Mouse (Mus musculus): ENCODE measurements at regions not wholly inside any gene's neighbourhood (a gene's known extent, or its start where the extent isn't known, plus 50 kb on each side); places are given as distances from the start of the nearest gene placed in this dataset.

DNA sequence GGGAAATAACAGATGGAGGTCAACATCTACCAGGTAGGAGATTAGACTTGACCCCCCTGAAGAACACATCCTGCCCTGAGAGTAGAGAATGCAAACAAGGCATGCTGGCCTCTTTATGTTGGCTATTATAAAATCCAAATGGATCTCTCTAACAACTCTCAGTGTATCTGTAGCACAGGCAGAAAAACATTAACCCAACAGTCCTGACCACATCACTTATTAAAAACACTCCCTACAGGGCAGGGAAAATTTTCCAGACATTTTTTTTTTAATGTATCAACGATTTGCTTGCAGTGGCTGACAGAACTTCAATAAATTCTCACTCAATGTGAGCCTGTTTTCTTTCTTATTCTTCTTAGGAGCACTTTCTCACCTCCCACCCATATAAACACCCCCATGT lies 511.4 kb downstream of the Cdk5rap2 start:
- DNase-seq (ENCODE audit: low spot score), result no peak

DNA sequence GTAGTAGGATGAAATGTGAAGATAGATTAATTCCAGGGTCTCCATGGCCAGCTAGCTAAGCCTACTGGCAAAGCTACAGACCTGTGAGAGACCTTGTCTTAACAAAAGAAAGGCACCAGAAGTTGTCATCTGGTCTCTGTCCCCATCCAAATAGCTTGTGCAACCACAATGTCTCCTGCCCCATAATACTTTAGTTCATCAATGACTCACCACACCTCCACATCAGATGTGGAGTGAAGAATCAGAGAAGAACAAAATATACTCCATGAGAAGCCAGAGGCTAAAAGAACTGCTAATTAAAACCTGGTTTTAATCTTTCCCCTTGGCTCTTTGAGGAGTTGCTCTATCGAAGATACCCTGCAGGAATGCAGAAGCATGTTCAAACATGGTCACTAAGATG lies 514.1 kb downstream of the Cdk5rap2 start:
- DNase-seq (ENCODE audit: low spot score), result no peak

DNA sequence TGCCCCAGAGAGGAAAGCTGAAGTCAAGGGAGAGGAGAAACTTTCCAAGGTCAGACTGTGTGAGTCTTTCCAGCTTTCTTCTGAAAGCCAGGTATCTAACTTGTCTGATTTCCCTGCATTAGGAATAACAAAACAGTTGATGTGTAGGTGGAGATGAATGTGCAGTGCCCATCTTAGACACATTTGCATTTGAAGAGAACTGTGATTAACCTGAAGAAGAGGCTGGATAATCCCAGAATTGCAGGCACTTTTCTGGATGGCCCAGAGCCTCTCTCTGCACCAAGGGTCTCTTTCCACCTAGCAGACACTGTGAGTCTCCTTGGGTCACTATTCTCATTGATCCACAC lies 517.4 kb downstream of the Cdk5rap2 start:
- DNase-seq (ENCODE audit: low spot score), result no peak

DNA sequence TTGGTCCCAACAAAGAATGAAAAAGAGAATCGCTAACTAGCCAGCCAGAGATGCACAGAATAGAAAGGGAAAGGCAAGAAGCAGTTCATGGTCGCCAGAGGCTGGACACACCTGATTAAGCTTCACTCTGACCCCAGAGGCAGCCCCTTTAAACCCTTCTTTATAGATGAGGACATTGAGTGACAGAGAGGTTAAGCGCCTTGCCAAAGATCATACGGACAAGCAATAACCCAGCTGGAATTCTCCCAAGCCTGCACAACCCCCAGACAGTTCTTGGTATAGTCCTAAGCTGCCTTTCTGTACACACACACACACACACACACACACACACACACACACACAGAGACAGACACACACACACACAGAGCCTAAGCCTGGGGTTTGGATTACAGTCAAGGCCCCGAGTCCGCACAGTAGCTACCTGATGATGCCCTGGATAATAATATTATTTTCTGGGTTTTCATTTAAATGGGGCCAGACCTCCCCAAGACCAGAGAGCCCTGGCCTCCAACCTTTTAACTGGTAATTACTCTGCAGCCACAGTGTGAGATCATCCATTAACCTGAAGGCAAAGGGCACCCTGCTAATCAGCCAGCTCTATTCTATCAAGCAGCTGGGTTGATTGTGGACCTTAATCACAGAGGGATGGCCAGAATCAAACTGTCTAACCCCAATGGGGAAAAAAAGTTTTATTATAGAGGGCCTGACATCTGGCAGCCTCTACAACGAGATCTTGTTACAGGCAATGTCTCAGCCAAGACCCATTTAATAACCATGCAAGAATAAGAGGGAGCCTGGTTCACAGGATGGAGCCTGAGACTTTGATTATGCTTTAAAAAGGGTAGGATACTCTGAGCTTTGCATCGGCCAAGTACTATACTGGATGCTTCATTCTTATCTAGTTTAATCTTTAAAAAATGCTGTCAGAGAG lies 518.1 kb downstream of the Cdk5rap2 start:
- peak; percentile 55 for DNase-seq (ENCODE audit: low spot score)

- DNase-seq (ENCODE audit: low spot score), result no peak
Measured at GRCm38 (mm10) chr4:69890655-69891054, 519.6 kb downstream of the Cdk5rap2 start.

DNA sequence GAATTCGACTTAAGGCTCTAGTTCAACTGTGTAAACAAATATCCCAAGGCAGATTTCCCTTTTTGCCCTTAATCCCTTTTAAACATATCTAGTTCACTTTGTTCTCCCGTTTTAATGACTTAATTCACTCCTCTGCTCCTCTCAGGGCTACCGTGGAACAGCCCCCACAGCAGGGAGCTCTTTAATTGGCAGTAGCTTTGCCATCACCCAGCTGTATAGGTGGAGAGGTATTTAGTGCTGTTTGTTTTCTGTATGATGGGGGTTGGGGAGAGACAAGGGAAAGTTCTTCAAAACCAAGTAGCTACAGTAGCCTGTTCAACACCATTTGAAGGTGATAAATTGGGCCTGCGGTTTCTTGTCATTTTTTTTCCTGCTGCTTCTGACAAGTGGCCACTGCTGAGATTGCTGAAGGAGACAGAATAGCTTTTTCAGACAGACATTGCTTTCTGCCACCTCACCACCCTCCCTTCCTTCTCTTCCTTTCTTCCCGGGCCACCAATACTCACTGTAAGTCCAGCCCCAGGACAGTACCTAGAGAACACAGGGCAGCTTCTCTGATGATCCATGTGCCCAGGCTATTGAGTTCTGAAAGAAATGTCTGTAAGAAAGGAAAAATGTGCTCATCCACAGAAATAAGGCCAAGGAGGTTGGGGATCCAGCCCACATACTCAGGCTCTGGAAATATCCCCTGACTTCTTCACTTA lies 520.2 kb downstream of the Cdk5rap2 start:
- DNase-seq (ENCODE audit: low spot score), result no peak

DNA sequence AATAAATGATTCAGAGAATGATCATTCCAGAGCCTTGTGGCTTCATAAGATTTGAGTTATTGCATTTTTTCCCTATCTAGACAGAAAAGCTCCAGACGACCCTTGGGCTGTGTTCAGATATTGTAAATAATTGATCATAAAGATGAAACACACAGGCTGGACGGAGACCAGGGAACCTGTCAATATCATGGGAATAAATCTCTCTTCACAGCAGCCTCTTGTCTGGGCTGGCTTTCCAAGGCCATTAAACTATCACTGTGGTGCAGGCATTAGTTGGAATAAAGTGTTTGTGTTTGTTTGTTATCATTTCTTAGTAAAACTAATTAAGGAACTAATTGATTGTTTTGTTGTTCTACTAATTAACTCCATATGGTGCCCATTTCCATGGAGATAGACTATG lies 533.5 kb downstream of the Cdk5rap2 start:
- DNase-seq (ENCODE audit: low spot score), result no peak

GRCm38 (mm10) chr4:69870638-69871037 lies 539.6 kb downstream of the Cdk5rap2 start:
- no peak for DNase-seq (ENCODE audit: low spot score)

DNA sequence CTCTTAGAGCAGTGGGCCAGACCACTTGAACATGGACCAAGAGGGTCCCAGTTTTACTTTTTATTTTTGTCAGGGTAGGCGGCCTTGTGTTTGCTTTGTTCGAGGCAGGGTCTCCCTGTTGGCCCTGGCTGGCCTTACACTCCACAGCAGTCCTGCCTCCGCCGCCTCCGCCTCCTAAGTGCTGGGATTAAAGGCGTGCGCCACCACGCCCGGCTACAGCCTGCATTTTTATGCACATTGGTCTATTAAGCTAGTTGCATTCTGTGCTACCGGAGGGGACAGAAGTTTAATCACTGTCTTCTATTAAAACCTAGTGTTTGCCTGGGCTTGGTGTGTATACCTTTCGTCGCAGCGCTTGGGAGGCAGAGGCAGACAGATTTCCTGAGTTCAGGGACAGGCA lies 555.2 kb downstream of the Cdk5rap2 start:
- DNase-seq (ENCODE audit: low spot score), result no peak

DNA sequence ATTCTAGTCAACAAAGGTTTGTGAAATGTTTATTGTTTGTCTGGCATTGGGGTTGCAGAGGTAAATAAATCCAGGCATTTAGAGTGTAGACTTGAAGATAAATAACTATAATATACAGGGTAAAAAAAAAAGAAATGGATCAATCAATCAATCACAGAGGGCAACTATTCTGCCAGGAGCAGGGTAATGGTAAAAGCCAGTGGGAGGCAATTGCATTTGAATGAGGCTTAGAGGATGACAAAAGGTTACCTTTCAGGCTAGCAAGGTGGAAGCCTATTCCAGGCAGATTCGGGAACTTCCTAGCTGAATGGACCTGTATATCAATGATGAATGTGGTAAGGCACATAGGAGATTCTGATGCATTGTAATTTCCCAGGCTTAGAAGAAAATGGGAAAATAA lies 557.6 kb downstream of the Cdk5rap2 start:
- no peak for DNase-seq (ENCODE audit: low spot score)

GRCm38 (mm10) chr4:69849423-69849822 lies 560.8 kb downstream of the Cdk5rap2 start:
- DNase-seq (ENCODE audit: low spot score), result no peak

GRCm38 (mm10) chr4:69839868-69840267 lies 570.4 kb downstream of the Cdk5rap2 start:
- DNase-seq (ENCODE audit: low spot score), result no peak

DNA sequence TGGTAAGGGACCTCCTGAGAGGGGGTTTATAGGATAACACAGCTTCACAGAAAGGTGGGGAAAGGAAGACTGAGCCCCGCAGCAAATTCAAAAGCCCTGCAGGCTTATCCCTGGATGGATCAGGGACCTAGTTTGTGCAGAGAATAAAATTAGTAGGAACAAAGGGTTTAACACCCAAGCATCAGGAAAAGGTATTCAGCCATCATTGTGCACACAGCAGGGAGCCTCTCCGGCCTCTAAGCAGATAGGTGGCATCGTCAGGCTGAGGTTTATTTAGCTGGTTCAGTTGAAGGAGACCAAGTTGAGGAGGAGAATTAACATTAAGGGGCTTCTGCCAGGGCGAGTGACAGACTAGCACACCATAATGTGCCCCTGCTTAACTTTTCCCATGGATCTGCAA lies 571.3 kb downstream of the Cdk5rap2 start:
- DNase-seq (ENCODE audit: low spot score), result no peak

- no peak for DNase-seq (ENCODE audit: low spot score)
Measured at GRCm38 (mm10) chr4:69824903-69825268, 585.4 kb downstream of the Cdk5rap2 start.

DNA sequence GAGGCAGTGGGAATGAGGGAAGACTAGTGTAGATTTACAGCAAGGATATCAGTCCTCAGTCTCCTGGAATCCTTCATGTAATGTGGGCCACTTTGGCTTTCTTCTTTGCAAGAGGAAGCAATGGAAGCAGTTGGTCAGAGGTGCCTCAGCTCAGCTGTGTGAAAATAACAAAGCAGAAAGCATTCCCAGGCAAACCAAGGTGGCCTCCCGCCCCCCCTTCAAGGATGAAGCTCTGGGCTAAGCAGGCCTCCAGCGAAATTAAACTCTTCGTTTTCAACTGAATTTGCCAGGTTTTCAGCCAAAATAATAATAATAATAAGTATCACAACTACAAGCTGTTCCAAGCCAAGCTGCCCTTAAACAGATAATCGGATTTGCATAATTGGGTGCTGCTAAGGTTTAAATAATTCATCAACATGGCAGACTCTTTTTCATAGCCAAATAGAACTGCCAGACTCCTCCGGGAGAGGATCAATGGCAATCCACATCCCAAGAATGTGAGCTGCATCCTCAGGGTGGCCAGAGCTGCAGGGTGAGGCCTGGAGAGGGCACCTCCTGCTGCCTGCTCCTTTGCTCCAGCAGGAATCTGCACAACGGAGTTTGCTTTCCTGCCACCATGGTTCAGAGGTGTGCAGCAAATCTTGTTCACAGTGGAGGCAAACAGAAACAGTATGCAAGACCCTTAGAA lies 585.9 kb downstream of the Cdk5rap2 start:
- no peak for DNase-seq (ENCODE audit: low spot score)

DNA sequence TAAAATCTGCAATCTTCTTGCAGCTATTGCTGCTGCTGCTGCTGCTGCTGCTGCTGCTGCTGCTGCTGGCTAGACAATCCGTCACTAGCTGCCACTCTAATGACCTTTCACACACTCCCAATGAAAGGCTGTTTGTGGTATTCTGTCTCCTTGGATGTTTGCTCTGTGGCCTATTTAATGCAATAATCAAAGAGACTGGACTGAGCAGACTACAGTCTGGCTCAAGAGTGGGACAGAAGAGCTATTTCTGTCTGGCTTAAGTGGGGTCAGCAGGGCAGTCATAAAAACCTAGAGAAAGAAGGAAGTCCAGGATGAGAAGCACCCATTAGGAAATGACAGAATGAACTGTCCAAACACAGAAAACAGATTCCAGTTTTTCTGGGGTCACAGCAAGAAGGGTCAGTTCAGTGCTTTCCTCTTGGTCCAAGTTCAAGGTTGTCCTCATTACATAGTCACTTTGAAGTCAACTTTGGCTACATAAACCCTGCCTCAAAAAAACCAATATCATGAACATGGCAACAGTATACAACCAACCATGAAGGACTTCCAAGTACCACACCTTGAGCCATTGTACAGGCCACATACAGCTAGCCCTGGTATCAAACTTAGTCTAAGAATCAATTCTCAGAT lies 586.8 kb downstream of the Cdk5rap2 start:
- peak; percentile 71 for DNase-seq (ENCODE audit: low spot score)

- no peak for DNase-seq (ENCODE audit: low spot score)
Measured at GRCm38 (mm10) chr4:69818885-69819284, 591.4 kb downstream of the Cdk5rap2 start.

GRCm38 (mm10) chr4:69785481-69786050 lies 624.7 kb downstream of the Cdk5rap2 start:
- no peak for DNase-seq (ENCODE audit: low spot score)

DNA sequence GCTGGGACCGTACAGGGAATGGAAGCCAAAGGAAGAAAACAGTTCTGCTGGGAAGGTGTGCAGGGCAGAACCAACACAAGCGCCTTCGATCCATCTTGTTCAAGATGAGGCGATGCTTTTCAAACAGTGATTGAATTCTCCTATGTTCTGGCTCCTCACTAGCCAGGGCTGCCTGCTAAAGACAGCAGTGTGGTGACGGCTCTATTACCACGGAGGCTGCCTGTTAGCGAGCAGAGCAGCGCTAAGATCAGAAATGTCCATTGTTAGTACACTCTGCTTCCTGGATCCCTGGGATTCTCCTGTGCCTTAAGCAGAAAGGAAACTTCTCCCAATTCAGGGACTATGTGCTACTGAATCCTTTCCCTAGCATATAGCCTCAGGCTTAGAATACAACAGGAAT lies 629.0 kb downstream of the Cdk5rap2 start:
- DNase-seq (ENCODE audit: low spot score), result no peak

DNA sequence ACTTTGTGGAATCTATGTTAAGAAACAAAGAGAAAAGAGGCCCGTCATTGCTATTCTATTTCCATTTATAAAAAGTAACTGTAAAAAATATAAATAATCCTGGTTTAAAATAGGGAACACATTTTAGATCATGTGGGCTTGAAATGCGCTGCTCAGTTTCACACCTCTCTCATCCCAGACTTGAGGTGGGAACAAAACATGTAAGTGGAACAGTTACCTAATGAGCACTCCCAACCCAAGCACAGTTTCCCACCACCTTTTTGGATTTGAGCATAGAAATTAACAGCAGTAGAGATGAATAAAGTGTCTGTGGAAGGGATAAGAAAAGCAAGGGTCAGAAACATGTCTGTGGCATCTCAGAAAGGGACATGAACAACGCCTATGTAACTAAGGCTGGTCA lies 648.4 kb downstream of the Cdk5rap2 start:
- no peak for DNase-seq (ENCODE audit: low spot score)

- DNase-seq (ENCODE audit: low spot score), result no peak
Measured at GRCm38 (mm10) chr4:69759596-69759995, 650.6 kb downstream of the Cdk5rap2 start.

DNA sequence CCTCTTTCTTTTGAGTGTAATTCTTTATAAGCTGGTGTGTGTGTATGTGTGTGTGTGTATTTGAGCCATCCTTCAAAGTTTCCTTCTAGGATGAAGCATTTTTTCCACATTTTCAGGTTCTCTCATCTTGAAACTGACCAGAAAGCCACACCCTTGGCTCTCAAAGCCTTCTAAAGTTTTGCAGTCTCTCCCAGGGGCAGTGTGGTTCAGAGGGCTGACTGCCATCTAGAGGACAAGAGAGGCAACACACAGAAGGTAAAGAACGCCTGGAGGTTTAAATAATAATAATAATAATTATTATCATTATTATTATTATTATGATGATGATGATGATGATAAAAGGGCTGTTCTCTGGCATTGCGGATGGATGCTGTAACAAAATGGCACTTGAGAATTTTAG lies 655.7 kb downstream of the Cdk5rap2 start:
- peak; percentile 30 for DNase-seq (ENCODE audit: low spot score)

All from embryo, embryonic 10 days (tissue).